ENCODE assay signal across 20 mouse cellular contexts in genomic region chr1:77029091-77029490, GRCm38 (mm10).
"Had no signal": no experiment of that assay in that cellular context is flagged by ENCODE, and none has a peak within 500 bp of the region (broad histone marks: within the 10 kb centered on the region; RNA-seq: fewer than 3 reads in every experiment).

No protein-coding gene starts in this region.

- H3K9me3 ChIP-seq: limb, embryonic 10.5 days; limb, embryonic 13.5 days; liver, embryonic 12.5 days; liver, embryonic 15.5 days; lung, embryonic 15.5 days had no signal

- H3K4me3 ChIP-seq: limb, embryonic 10.5 days; limb, embryonic 13.5 days; liver, embryonic 12.5 days; liver, embryonic 15.5 days; lung, embryonic 15.5 days; megakaryocyte, embryonic 14.5 days had no signal

- H3K9ac ChIP-seq: limb, embryonic 13.5 days; liver, embryonic 12.5 days; liver, embryonic 15.5 days; lung, embryonic 15.5 days had no signal

- ATAC-seq: liver, embryonic 12.5 days had no signal

- H3K4me1 ChIP-seq: limb, embryonic 10.5 days; liver, embryonic 12.5 days; liver, embryonic 15.5 days; lung, embryonic 15.5 days; megakaryocyte, embryonic 14.5 days had no signal

- DNase-seq: kidney, postnatal 14 days; liver; lung, adult 18-20 months; lung, postnatal 10 days; lung, postnatal 36 days; midbrain, embryonic 14.5 days; right cerebral cortex, adult 18-20 months; right cerebral cortex, postnatal 14 days; right cerebral cortex, postnatal 4 days; thymus, adult 2 months; thymus, postnatal 14 days; thymus, postnatal 4 days had no signal

- H3K4me2 ChIP-seq: limb, embryonic 13.5 days; liver, embryonic 12.5 days; liver, embryonic 15.5 days; lung, embryonic 15.5 days; midbrain, embryonic 11.5 days had no signal

- H3K27me3 ChIP-seq: limb, embryonic 13.5 days; liver, embryonic 12.5 days; liver, embryonic 15.5 days; lung, embryonic 15.5 days; megakaryocyte, embryonic 14.5 days had no signal

- H3K36me3 ChIP-seq: limb, embryonic 10.5 days; limb, embryonic 13.5 days; liver, embryonic 12.5 days; liver, embryonic 15.5 days; lung, embryonic 15.5 days had no signal

- H3K27ac ChIP-seq: limb, embryonic 10.5 days; limb, embryonic 13.5 days; liver, embryonic 12.5 days; liver, embryonic 15.5 days; lung, embryonic 15.5 days; stomach, postnatal 0 days had no signal
